Mouse (Mus musculus) spleen, adult 2 months (tissue): ENCODE measurements around the gene Bod1l. TPM values are rescaled to one million over a fixed set of nuclear protein-coding genes. Genes with fewer than 3 reads are reported as not detected.

ENCODE experiments used
- DNase-seq, 2 experiments: peaks; one replicate each; pipeline versions ENCODE4 v3.0.0 to v3.0.0-alpha.2; 2012 to 2021; ENCODE audit warnings: low spot score in 2 of 2, low read depth in 1 of 2
- H3K27ac ChIP-seq: fragments of 200-500 bp; 2 replicates; pipeline ENCODE4 v1.5.1; 2012; ENCODE audit warnings: low read length, inconsistent platforms; ENCODE audit not compliant: insufficient read depth
- H3K27me3 ChIP-seq: fragments of 200-500 bp; 2 replicates; pipeline ENCODE4 v1.6.1; 2012; ENCODE audit warnings: mild to moderate bottlenecking, moderate library complexity, low read length, inconsistent platforms; ENCODE audit not compliant: control insufficient read depth, insufficient read depth
- H3K36me3 ChIP-seq: fragments of 200-500 bp; 2 replicates; pipeline ENCODE4 v1.6.1; 2012; ENCODE audit warnings: mild to moderate bottlenecking, low read length, inconsistent platforms; ENCODE audit not compliant: control insufficient read depth, insufficient read depth
- H3K4me1 ChIP-seq: fragments of 200-500 bp; 2 replicates; pipeline ENCODE4 v1.6.1; 2011; ENCODE audit warnings: inconsistent platforms; ENCODE audit not compliant: control insufficient read depth, insufficient read depth, insufficient read length
- H3K4me3 ChIP-seq: fragments of 200-500 bp; 2 replicates; pipeline ENCODE4 v1.5.1; 2011; ENCODE audit warnings: mild to moderate bottlenecking, inconsistent platforms; ENCODE audit not compliant: insufficient read depth, insufficient read length; ENCODE audit errors: extremely low read depth
- CTCF ChIP-seq: fragments of 200-500 bp; IDR thresholded peaks from 2 replicates; pipeline ENCODE4 v1.5.1; 2011; ENCODE audit warnings: mild to moderate bottlenecking, inconsistent platforms; ENCODE audit not compliant: insufficient read depth, insufficient read length, insufficient replicate concordance; ENCODE audit errors: extremely low read depth
- POLR2A ChIP-seq: fragments of 200-500 bp; IDR thresholded peaks from 2 replicates; pipeline ENCODE4 v1.6.1; 2011; ENCODE audit warnings: low read depth, low read length, inconsistent platforms
- WGBS: fragments of 180-500 bp; shearing (Covaris S2); methylation state at CpG from one replicate; pipeline ENCODE4 v1.1.7; 2018; 5-methylcytosine and 5-hydroxymethylcytosine counted together
- polyA plus RNA-seq: library from polyadenylated mRNA; depleted of rRNA; stranded (reverse); fragments of >200 nt; gene quantifications from 2 replicates; pipeline ENCODE4 v1.2.3, GENCODE M21; 2012

Gene Bod1l
- polyA plus RNA-seq, 1 experiment: 3.3 TPM

DNA sequence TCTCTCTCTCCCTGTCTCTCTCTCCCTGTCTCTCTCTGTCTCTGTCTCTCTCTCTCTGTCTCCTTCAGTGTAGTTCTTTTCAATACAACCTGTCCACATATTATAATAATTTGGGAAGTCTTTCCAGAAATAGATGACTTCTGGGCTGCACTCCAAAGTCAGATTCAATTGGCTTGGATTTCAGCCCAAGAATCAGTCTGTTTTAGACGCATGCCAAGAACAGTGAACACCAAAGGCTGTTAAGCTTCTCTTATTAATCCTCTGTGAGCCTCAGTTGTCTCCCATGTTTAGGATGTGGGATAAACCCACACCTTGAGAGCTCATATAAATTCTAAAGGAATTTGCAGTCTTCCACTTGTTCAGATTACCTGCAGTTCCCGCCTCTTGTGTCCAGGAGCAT lies 27.0 kb upstream of the Bod1l start:
- TF ChIP-seq POLR2A: no peak
- Histone ChIP-seq H3K27me3 (no peaks in the 10 kb centered on the region), H3K27ac (no peak overlapping the region), H3K4me1 (no peaks in the 10 kb centered on the region), H3K4me3 (no peak overlapping the region), H3K36me3 (no peaks in the 10 kb centered on the region)
- no peak for DNase-seq
- 74% methylated on average over 2 of the region's 2 CpGs for WGBS

DNA sequence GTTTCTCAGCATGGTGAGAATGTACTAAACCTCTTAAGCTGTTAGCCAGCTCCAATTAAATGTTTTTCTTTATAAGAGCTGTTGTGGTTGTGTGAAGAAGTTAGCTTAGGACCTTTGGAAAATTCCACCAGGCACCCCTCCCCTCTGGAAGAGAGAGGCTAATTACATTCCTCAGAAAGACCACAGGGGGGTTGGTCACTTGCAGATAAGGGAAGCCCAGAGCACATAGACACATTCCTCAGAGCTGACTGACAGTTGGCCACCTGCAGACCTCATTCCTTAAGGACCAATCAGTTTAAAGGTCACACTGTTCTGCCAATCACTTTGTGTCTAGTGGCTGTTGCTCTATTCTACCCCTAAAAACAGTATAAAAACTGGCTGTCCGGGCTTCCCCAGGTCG lies 11.7 kb upstream of the Bod1l start:
- TF ChIP-seq CTCF (no peak), POLR2A (no peak)
- no peak overlapping the region for H3K27ac ChIP-seq
- H3K36me3 ChIP-seq: no peaks in the 10 kb centered on the region
- no peak overlapping the region for H3K4me3 ChIP-seq
- H3K4me1 ChIP-seq: no peaks in the 10 kb centered on the region
- WGBS: 92% methylated on average over 2 of the region's 2 CpGs
- DNase-seq: no peak
- H3K27me3 ChIP-seq: no peaks in the 10 kb centered on the region; the same call in 1 of the 2 replicates

DNA sequence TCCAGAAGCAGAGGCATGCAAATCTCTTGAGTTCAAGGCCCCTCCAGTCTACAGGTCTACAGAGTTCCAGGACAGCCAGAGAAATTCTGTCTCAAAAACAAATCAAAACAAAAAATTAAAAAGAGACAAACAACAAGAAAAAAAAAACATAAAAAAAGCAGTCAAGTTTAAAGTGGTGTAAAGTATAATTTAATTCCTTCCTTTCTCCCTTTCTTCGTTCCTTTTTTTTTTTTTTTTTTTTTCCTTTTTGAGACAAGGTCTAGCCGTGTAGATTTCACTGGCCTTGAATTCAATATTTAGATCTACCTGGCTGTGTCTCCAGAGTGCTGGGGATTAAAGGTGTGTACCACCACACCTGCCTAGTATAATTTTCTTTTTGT lies 1.4 kb upstream of the Bod1l start:
- DNase-seq: no peak
- Histone ChIP-seq H3K36me3 (no peaks in the 10 kb centered on the region), H3K27me3 (no peaks in the 10 kb centered on the region), H3K27ac (peak overlapping the region; percentile 59; the same call in 1 of the 2 replicates), H3K4me3 (peak overlapping the region; percentile 59), H3K4me1 (peaks cover 8% of the 10 kb centered on the region; the same call in 1 of the 2 replicates)
- no peak for TF ChIP-seq POLR2A
- no peak for TF ChIP-seq CTCF
- 8% methylated on average over 2 of the region's 2 CpGs for WGBS

DNA sequence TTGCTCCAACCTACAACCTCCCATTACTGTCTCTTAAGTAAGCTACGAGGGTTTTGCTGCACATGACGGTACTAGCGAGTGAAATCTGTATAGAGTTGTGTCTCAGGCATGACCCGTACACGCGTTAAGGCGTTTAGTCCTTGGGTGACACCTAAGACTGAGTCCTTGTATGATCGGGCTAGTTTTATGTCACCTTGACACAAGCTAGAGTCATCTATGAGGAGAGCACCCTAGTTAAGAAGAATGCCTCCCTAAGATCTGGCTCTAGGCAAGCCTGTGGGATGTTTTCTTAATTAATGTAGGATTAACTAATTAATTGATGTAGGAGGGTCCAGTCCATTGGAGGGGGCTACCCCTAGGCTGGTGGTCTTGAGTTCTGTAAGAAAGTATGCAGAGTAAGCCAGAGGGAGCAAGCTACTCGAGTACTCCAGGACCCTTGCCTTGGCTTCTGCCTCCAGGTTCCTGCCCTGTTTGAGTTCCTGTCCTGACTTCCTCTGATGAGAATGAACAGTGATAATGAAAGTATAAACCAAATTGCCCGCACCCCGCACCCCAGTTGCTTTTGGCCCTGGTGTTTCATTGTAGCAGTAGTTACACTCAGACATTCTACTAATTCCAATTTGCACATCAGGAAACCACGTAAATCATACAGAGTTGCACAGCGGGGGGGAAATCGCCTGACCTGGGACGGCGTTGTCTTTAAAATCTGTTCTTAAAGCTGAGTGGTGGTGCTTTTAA lies 874 bp upstream of the Bod1l start:
- TF ChIP-seq POLR2A: no peak; the same call in 1 of the 2 replicates
- no peak for TF ChIP-seq CTCF
- DNase-seq: peak; percentile 21 to 26
- 2% methylated on average over 16 of the region's 16 CpGs for WGBS
- H3K4me3 ChIP-seq: peak overlapping the region; percentile 59
- peak overlapping the region; percentile 59 for H3K27ac ChIP-seq
- peaks cover 8% of the 10 kb centered on the region; the same call in 1 of the 2 replicates for H3K4me1 ChIP-seq
- H3K36me3 ChIP-seq: no peaks in the 10 kb centered on the region
- H3K27me3 ChIP-seq: no peaks in the 10 kb centered on the region

DNA sequence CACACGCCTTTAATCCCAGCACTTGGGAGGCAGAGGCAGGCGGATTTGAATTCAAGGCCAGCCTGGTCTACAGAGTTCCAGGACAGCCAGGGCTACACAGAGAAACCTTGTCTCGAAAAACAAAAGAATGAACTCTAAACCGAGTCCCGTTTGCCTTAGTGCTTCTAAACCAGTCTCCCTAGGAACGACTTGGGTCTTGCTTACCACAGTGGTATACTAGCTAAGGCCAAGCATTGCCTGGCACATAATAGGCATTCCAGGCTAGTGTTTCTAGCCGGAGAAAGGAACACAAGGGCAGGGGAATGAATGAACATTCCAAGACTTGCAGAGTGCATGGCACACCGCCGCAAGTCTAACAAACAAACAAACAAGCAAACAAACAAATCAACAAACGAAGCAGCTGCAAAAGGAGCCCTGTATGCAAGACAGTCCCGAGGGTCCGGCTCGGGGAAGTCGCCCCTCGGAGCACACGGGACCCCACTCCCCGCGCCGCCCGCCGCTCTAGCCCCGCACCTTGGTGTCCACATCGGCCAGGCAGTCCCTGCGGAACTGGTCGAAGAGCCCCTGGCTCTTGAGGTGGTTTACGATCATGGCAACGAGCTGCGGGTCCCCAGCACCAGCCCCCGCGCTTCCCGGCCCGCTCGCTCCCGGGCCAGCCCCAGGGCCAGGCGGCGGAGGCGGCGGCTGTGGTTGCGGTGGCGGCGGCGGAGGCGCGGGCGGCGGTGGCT lies 532 bp downstream of the Bod1l start:
- DNase-seq: no peak
- peak overlapping the region; percentile 57 for H3K27ac ChIP-seq
- 1% methylated on average over 44 of the region's 46 CpGs for WGBS
- H3K27me3 ChIP-seq: no peaks in the 10 kb centered on the region
- H3K4me3 ChIP-seq: peak overlapping the region; percentile 86
- peaks cover 8% of the 10 kb centered on the region; the same call in 1 of the 2 replicates for H3K4me1 ChIP-seq
- TF ChIP-seq CTCF (no peak), POLR2A (no peak)
- H3K36me3 ChIP-seq: no peaks in the 10 kb centered on the region

DNA sequence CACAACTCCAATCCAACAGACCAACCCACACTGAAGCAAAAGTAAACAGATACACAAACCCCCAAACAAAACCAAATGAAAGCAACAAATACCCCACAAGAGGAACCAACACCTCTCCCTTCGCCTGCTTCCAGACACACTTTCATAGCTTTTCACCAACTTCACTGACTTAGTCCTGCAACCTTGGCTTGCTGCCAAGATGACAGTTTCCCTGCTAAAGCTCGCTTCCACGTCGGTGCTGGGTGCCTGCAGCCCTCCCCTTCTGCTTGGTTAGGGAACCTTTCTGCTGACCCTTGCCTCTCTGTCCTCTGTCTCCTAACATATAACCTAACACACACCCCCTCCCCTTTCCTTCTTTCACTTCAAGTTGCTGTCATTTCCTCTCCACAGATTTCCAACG lies 1.4 kb downstream of the Bod1l start:
- Histone ChIP-seq H3K36me3 (peaks cover 1% of the 10 kb centered on the region; the same call in 1 of the 2 replicates), H3K4me3 (0 out of 2 replicates have a peak overlapping the region, but pooled peaks have one; percentile 86), H3K4me1 (peaks cover 8% of the 10 kb centered on the region; the same call in 1 of the 2 replicates), H3K27me3 (no peaks in the 10 kb centered on the region), H3K27ac (no peak overlapping the region)
- DNase-seq: no peak
- TF ChIP-seq CTCF (no peak), POLR2A (no peak)
- WGBS: 11% methylated on average over 5 of the region's 5 CpGs
